Mouse (Mus musculus) lung, postnatal 14 days (tissue): ENCODE measurements at regions not wholly inside any gene's neighbourhood (a gene's known extent, or its start where the extent isn't known, plus 50 kb on each side); places are given as distances from the start of the nearest gene placed in this dataset.
"Not testable (repeated sequence)": the region's sequence is repeated elsewhere in the genome, so short reads cannot be mapped to it uniquely, and the experiment has no call there.

ENCODE experiments used
- DNase-seq: peaks from one replicate; pipeline ENCODE4 v3.0.0; 2021

- peak; percentile 17 for DNase-seq
Measured at GRCm38 (mm10) chr9:9342456-9343185, 103.7 kb upstream of the Arhgap42 start.

- DNase-seq = no peak
Measured at GRCm38 (mm10) chr9:9318624-9319023, 79.7 kb upstream of the Arhgap42 start.

GRCm38 (mm10) chr9:9316021-9316420 is 77.1 kb upstream of the Arhgap42 start:
- no peak for DNase-seq

GRCm38 (mm10) chr9:9312274-9312673 is 73.4 kb upstream of the Arhgap42 start:
- no peak for DNase-seq

GRCm38 (mm10) chr9:9311627-9312265 is 72.8 kb upstream of the Arhgap42 start:
- DNase-seq = no peak

- DNase-seq = not testable (repeated sequence)
Measured at GRCm38 (mm10) chr9:9311040-9311583, 72.2 kb upstream of the Arhgap42 start.

GRCm38 (mm10) chr9:9290767-9291166 is 51.9 kb upstream of the Arhgap42 start:
- DNase-seq = no peak

- no peak for DNase-seq
Measured at GRCm38 (mm10) chr9:9289570-9289969, 50.7 kb upstream of the Arhgap42 start.
